ENCODE assay signal across 28 mouse cellular contexts in the genomic region with DNA sequence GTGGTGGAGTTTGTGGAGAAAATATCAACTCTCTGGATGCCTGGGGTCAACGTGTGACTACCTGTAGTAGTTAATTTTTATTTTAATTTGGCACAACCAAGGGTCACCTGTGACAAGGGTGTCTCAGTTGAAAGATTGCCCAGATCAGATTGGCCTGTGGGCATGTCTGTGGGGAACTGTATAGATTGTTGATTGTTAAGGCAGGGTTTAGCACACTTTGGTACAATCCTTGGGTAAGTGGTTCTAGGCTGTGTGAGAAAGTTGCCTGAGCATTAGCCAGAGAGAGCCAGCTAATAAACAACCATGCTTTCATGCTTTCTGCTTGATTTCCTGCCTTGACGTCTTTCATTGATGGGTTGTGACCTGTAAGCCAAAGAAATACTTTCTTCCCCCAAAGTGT.
A peak's percentile ranks its signal among the peaks of the same experiment; 100 is the strongest.
DNase-seq lines count a peak whose midpoint lies in the region; ATAC-seq and TF ChIP-seq lines count a peak whose summit lies in the region.
"Had no signal": no experiment of that assay in that cellular context is flagged by ENCODE, and none has a peak within 500 bp of the region (broad histone marks: within the 10 kb centered on the region; RNA-seq: fewer than 3 reads in every experiment).

No protein-coding gene starts in this region.

- TF ChIP-seq CTCF in kidney, adult 2 months (conservative IDR thresholded peaks at IDR 0.05; ENCODE audit: insufficient read depth, insufficient read length, low read depth, low read length): no peak
- no peak for TF ChIP-seq CTCF in brain, embryonic 14.5 days (IDR thresholded peaks at IDR 0.05; ENCODE audit: borderline replicate concordance, extremely low read depth, insufficient read depth, insufficient read length)

- H3K9me3 ChIP-seq in forebrain, embryonic 14.5 days (replicated peaks; ENCODE audit: control insufficient read depth, low read length): no peaks in the 10 kb centered on the region
- H3K9me3 ChIP-seq in forebrain, embryonic 15.5 days: no peaks in the 10 kb centered on the region
- no peaks in the 10 kb centered on the region for H3K9me3 ChIP-seq in kidney, embryonic 14.5 days (ENCODE audit: control insufficient read depth, low read length)
- no peaks in the 10 kb centered on the region for H3K9me3 ChIP-seq in kidney, embryonic 16.5 days (ENCODE audit: low read length)
- H3K9me3 ChIP-seq: embryonic facial prominence, embryonic 13.5 days; embryonic facial prominence, embryonic 15.5 days; forebrain, embryonic 10.5 days; forebrain, embryonic 12.5 days had no signal

- H3K4me2 ChIP-seq in forebrain, embryonic 14.5 days (ENCODE audit: low read length): no peak overlapping the region
- H3K4me2 ChIP-seq in forebrain, embryonic 15.5 days (replicated peaks): no peak overlapping the region
- H3K4me2 ChIP-seq in kidney, embryonic 14.5 days (replicated peaks; ENCODE audit: low read depth, low read length): no peak overlapping the region
- H3K4me2 ChIP-seq in kidney, embryonic 16.5 days (replicated peaks; ENCODE audit: low read depth, low read length): no peak overlapping the region
- H3K4me2 ChIP-seq: embryonic facial prominence, embryonic 13.5 days; embryonic facial prominence, embryonic 15.5 days; forebrain, embryonic 12.5 days had no signal

- TF ChIP-seq POLR2A in kidney, adult 2 months (IDR thresholded peaks at IDR 0.05; ENCODE audit: low read depth, low read length): no peak
- TF ChIP-seq POLR2A in brain, embryonic 14.5 days (IDR thresholded peaks at IDR 0.05; ENCODE audit: borderline replicate concordance, extremely low read depth, insufficient read depth, insufficient read length, poor library complexity, severe bottlenecking): no peak

- no peaks in the 10 kb centered on the region for H3K4me1 ChIP-seq in forebrain, embryonic 14.5 days (ENCODE audit: control insufficient read depth, insufficient read depth, low read length)
- H3K4me1 ChIP-seq in forebrain, embryonic 15.5 days: no peaks in the 10 kb centered on the region
- no peaks in the 10 kb centered on the region for H3K4me1 ChIP-seq in kidney, embryonic 14.5 days (ENCODE audit: control insufficient read depth, insufficient read depth, low read length)
- H3K4me1 ChIP-seq in kidney, embryonic 16.5 days (ENCODE audit: insufficient read depth, low read length): peaks cover 11% of the 10 kb centered on the region
- H3K4me1 ChIP-seq in kidney, adult 2 months (ENCODE audit: control insufficient read depth, insufficient read depth, low read length): no peaks in the 10 kb centered on the region
- H3K4me1 ChIP-seq: embryonic facial prominence, embryonic 13.5 days; embryonic facial prominence, embryonic 15.5 days; forebrain, embryonic 12.5 days had no signal

- no peaks in the 10 kb centered on the region for H3K36me3 ChIP-seq in forebrain, embryonic 14.5 days (ENCODE audit: control insufficient read depth, insufficient read depth, low read length)
- H3K36me3 ChIP-seq in forebrain, embryonic 15.5 days: no peaks in the 10 kb centered on the region
- no peaks in the 10 kb centered on the region for H3K36me3 ChIP-seq in kidney, embryonic 14.5 days (ENCODE audit: control insufficient read depth, insufficient read depth, low read length)
- no peaks in the 10 kb centered on the region for H3K36me3 ChIP-seq in kidney, embryonic 16.5 days (ENCODE audit: insufficient read depth, low read length)
- H3K36me3 ChIP-seq in kidney, adult 2 months (ENCODE audit: control insufficient read depth, insufficient read depth, low read length): no peaks in the 10 kb centered on the region
- H3K36me3 ChIP-seq: embryonic facial prominence, embryonic 13.5 days; embryonic facial prominence, embryonic 15.5 days; forebrain, embryonic 10.5 days; forebrain, embryonic 12.5 days; G1E had no signal

- ATAC-seq in forebrain, embryonic 14.5 days: no peak
- no peak for ATAC-seq in forebrain, embryonic 15.5 days (replicated peaks)
- peak; percentile 43; the same call in 1 of the 2 replicates for ATAC-seq in kidney, embryonic 14.5 days (ENCODE audit: low FRiP score, low TSS enrichment)
- peak; percentile 54; the same call in 1 of the 2 replicates for ATAC-seq in kidney, embryonic 16.5 days (ENCODE audit: low FRiP score, low TSS enrichment)
- ATAC-seq: activated CD4-positive, CD25-positive, alpha-beta regulatory T cell, adult 4 months; CD4-positive, CD25-positive, alpha-beta regulatory T cell, adult 4 months; forebrain, embryonic 16.5 days; Patski had no signal

- DNase-seq in forebrain, embryonic 14.5 days (ENCODE audit: low spot score): peak; percentile 31
- DNase-seq in kidney, postnatal 25 days: no peak
- DNase-seq in kidney, adult 2 months: no peak
- peak; percentile 51 for DNase-seq in brain, embryonic 14.5 days (ENCODE audit: low read depth)
- DNase-seq: adrenal gland, adult 8-10 months; adrenal gland, postnatal 14 days; adrenal gland, postnatal 36 days; B cell, adult 2 months; cerebellum, adult 11 months; cerebellum, adult 18-20 months; cerebellum, adult 8-10 months; cerebellum, adult 9-11 months; cerebellum, postnatal 14 days; cerebellum, postnatal 36 days; embryo, embryonic 11 days had no signal

- H3K4me3 ChIP-seq in forebrain, embryonic 14.5 days (ENCODE audit: low read depth, low read length): no peak overlapping the region
- no peak overlapping the region for H3K4me3 ChIP-seq in forebrain, embryonic 15.5 days
- no peak overlapping the region for H3K4me3 ChIP-seq in kidney, embryonic 14.5 days (ENCODE audit: low read length)
- no peak overlapping the region for H3K4me3 ChIP-seq in kidney, embryonic 16.5 days (ENCODE audit: low read length)
- no peak overlapping the region for H3K4me3 ChIP-seq in kidney, adult 2 months (ENCODE audit: insufficient read depth, low read depth, low read length)
- H3K4me3 ChIP-seq: embryonic facial prominence, embryonic 13.5 days; embryonic facial prominence, embryonic 15.5 days; erythroblast, embryonic 14.5 days; forebrain, embryonic 10.5 days; forebrain, embryonic 12.5 days had no signal

- no peak overlapping the region for H3K27ac ChIP-seq in forebrain, embryonic 14.5 days (ENCODE audit: low read depth, low read length)
- H3K27ac ChIP-seq in forebrain, embryonic 15.5 days (replicated peaks): no peak overlapping the region
- no peak overlapping the region for H3K27ac ChIP-seq in kidney, embryonic 14.5 days (ENCODE audit: low read depth, low read length)
- H3K27ac ChIP-seq in kidney, embryonic 16.5 days (ENCODE audit: low read length): peak overlapping the region; percentile 17; the same call in 1 of the 2 replicates
- no peak overlapping the region for H3K27ac ChIP-seq in kidney, adult 2 months (ENCODE audit: insufficient read depth, low read depth, low read length)
- H3K27ac ChIP-seq: embryonic facial prominence, embryonic 13.5 days; embryonic facial prominence, embryonic 15.5 days; forebrain, embryonic 10.5 days; forebrain, embryonic 12.5 days had no signal

- no peaks in the 10 kb centered on the region for H3K27me3 ChIP-seq in forebrain, embryonic 14.5 days (replicated peaks; ENCODE audit: control insufficient read depth, insufficient read depth, low read length)
- no peaks in the 10 kb centered on the region for H3K27me3 ChIP-seq in forebrain, embryonic 15.5 days
- H3K27me3 ChIP-seq in kidney, embryonic 14.5 days (ENCODE audit: control insufficient read depth, insufficient read depth, low read length): no peaks in the 10 kb centered on the region
- H3K27me3 ChIP-seq in kidney, embryonic 16.5 days (ENCODE audit: insufficient read depth, low read length): no peaks in the 10 kb centered on the region
- H3K27me3 ChIP-seq in kidney, adult 2 months (replicated peaks; ENCODE audit: control insufficient read depth, insufficient read depth, low read length): no peaks in the 10 kb centered on the region
- H3K27me3 ChIP-seq: embryonic facial prominence, embryonic 13.5 days; embryonic facial prominence, embryonic 15.5 days; Patski had no signal

- 50% methylated on average over 2 of the region's 2 CpGs for WGBS in forebrain, embryonic 14.5 days
- WGBS in forebrain, embryonic 15.5 days: 50% methylated on average over 2 of the region's 2 CpGs
- WGBS in kidney, embryonic 14.5 days: 42% methylated on average over 2 of the region's 2 CpGs
- WGBS in kidney, embryonic 16.5 days: 39% methylated on average over 2 of the region's 2 CpGs
- 28% methylated on average over 2 of the region's 2 CpGs for WGBS in kidney, adult 2 months

- no peak overlapping the region for H3K9ac ChIP-seq in forebrain, embryonic 14.5 days (ENCODE audit: low read length)
- H3K9ac ChIP-seq in forebrain, embryonic 15.5 days (replicated peaks): no peak overlapping the region
- H3K9ac ChIP-seq in kidney, embryonic 14.5 days (ENCODE audit: low read depth, low read length): no peak overlapping the region
- H3K9ac ChIP-seq in kidney, embryonic 16.5 days (replicated peaks; ENCODE audit: low read length): no peak overlapping the region
- H3K9ac ChIP-seq: embryonic facial prominence, embryonic 13.5 days; embryonic facial prominence, embryonic 15.5 days; forebrain, embryonic 12.5 days had no signal

Comparison
In these comparisons a context has a peak if more than half of its experiments do, and no peak if none do; other contexts are left out.
1. ATAC-seq: peak in kidney, embryonic 14.5 days (single experiment) and kidney, embryonic 16.5 days (single experiment); none in forebrain, embryonic 14.5 days (single experiment) and forebrain, embryonic 15.5 days (single experiment).
2. DNase-seq: peak in forebrain, embryonic 14.5 days (single experiment) and brain, embryonic 14.5 days (single experiment); none in kidney, postnatal 25 days (0 of 2) and kidney, adult 2 months (single experiment).